Mouse (Mus musculus) intestine, embryonic 15.5 days (tissue): ENCODE results near the gene H2-M1. TPM values are rescaled to one million over a fixed set of nuclear protein-coding genes. Genes with fewer than 3 reads are reported as not detected.

Experiments
- ATAC-seq: fragments of 200-750 bp; cut with Nextera tagmentation; 2 replicates; pipeline ENCODE4 v1.8.0; 2017; ENCODE audit warnings: moderate TSS enrichment, moderate library complexity
- H3K27ac ChIP-seq: fragments of 300-500 bp; sonication (generic); 2 replicates; pipeline ENCODE4 v1.5.1; 2015; ENCODE audit warnings: mild to moderate bottlenecking, inconsistent platforms
- H3K27me3 ChIP-seq: fragments of 300-500 bp; sonication (generic); replicated peaks from 2 replicates; pipeline ENCODE4 v1.6.1; 2015; ENCODE audit warnings: inconsistent platforms
- H3K36me3 ChIP-seq: fragments of 300-500 bp; sonication (generic); 2 replicates; pipeline ENCODE4 v1.6.1; 2015; ENCODE audit warnings: inconsistent platforms
- H3K4me1 ChIP-seq: fragments of 300-500 bp; sonication (generic); replicated peaks from 2 replicates; pipeline ENCODE4 v1.6.1; 2015; ENCODE audit warnings: inconsistent platforms
- H3K4me2 ChIP-seq: fragments of 300-500 bp; sonication (generic); replicated peaks from 2 replicates; pipeline ENCODE4 v1.6.1; 2015; ENCODE audit warnings: mild to moderate bottlenecking, inconsistent platforms
- H3K4me3 ChIP-seq: fragments of 300-500 bp; sonication (generic); replicated peaks from 2 replicates; pipeline ENCODE4 v1.5.1; 2015; ENCODE audit warnings: inconsistent platforms
- H3K9ac ChIP-seq: fragments of 300-500 bp; sonication (generic); 2 replicates; pipeline ENCODE4 v1.6.1; 2015; ENCODE audit warnings: inconsistent platforms
- H3K9me3 ChIP-seq: fragments of 300-500 bp; sonication (generic); 2 replicates; pipeline ENCODE4 v1.6.1; 2016; ENCODE audit warnings: inconsistent platforms
- WGBS: fragments of 180-500 bp; shearing (Covaris S2); methylation state at CpG from one replicate; pipeline ENCODE4 v1.1.7; 2015; 5-methylcytosine and 5-hydroxymethylcytosine counted together
- polyA plus RNA-seq: library from polyadenylated mRNA; unstranded; fragments of >200 nt; fragmentation: Nextera tagmentation; extraction: Ambion mirVana; gene quantifications from 2 replicates; pipeline ENCODE4 v1.2.1, GENCODE M21; 2015

H2-M1 gene
- polyA plus RNA-seq = not detected in 2 replicates

GRCm38 (mm10) chr17:36672119-36672518 lies at the start of gene H2-M1:
H2-M1 (minus strand) TSS chr17:36672219.
- no peak for ATAC-seq

GRCm38 (mm10) chr17:36697693-36698092 lies 25.7 kb upstream of the H2-M1 start:
- Histone ChIP-seq H3K4me1 (no peaks in the 10 kb centered on the region), H3K9ac (no peak overlapping the region), H3K27me3 (no peaks in the 10 kb centered on the region), H3K9me3 (no peaks in the 10 kb centered on the region), H3K36me3 (no peaks in the 10 kb centered on the region), H3K4me2 (no peak overlapping the region), H3K4me3 (no peak overlapping the region), H3K27ac (no peak overlapping the region)
- no peak for ATAC-seq
- 69% methylated on average over 2 of the region's 2 CpGs for WGBS

More at GRCm38 (mm10) chr17:36672119-36672518, at the start of gene H2-M1:
- Histone ChIP-seq H3K4me3 (no peak within 1 kb of the TSS), H3K9ac (no peak within 1 kb of the TSS), H3K9me3 (no peaks in the 10 kb centered on the region), H3K36me3 (no peaks in the 10 kb centered on the region), H3K27me3 (no peaks in the 10 kb centered on the region), H3K4me1 (no peaks in the 10 kb centered on the region), H3K4me2 (no peak within 1 kb of the TSS), H3K27ac (no peak within 1 kb of the TSS)
- 74% methylated on average over 3 of the region's 3 CpGs for WGBS

GRCm38 (mm10) chr17:36642566-36642965 lies 29.5 kb downstream of the H2-M1 start, which contains the start of gene H2-M9:
H2-M9 (minus strand) TSS chr17:36642666.
- no peaks in the 10 kb centered on the region for H3K36me3 ChIP-seq
- H3K27me3 ChIP-seq = no peaks in the 10 kb centered on the region
- no peaks in the 10 kb centered on the region for H3K9me3 ChIP-seq
- no peaks in the 10 kb centered on the region for H3K4me1 ChIP-seq
- H3K4me3 ChIP-seq = no peak within 1 kb of the TSS
- 90% methylated on average over 3 of the region's 3 CpGs for WGBS
- ATAC-seq = no peak
- no peak within 1 kb of the TSS for H3K4me2 ChIP-seq
- H3K27ac ChIP-seq = no peak within 1 kb of the TSS
- no peak within 1 kb of the TSS for H3K9ac ChIP-seq

Other genes with a start within 250 kb of the H2-M1 start
- gene H2-M10.4, start 209.9 kb downstream of the H2-M1 start, polyA plus RNA-seq = not detected in 2 replicates
- not detected in 2 replicates for gene H2-M11, start 125.1 kb downstream of the H2-M1 start, polyA plus RNA-seq
- not detected in 2 replicates for gene H2-M9, start 29.6 kb downstream of the H2-M1 start, polyA plus RNA-seq
- gene H2-M10.5, start 100.7 kb upstream of the H2-M1 start, polyA plus RNA-seq = not detected in 2 replicates
- gene H2-M10.6, start 140.0 kb upstream of the H2-M1 start, polyA plus RNA-seq = not detected in 2 replicates
- 38.0 and 41.5 TPM in 2 replicates for gene Trim26, start 164.9 kb upstream of the H2-M1 start, polyA plus RNA-seq
- 4.6 and 6.1 TPM in 2 replicates for gene Trim15, start 195.0 kb upstream of the H2-M1 start, polyA plus RNA-seq
- gene Trim10, start 197.4 kb upstream of the H2-M1 start, polyA plus RNA-seq = 4.8 and 5.2 TPM in 2 replicates
- gene Trim40, start 217.9 kb upstream of the H2-M1 start, polyA plus RNA-seq = 0.78 and 1.2 TPM in 2 replicates
- gene Trim31, start 225.9 kb upstream of the H2-M1 start, polyA plus RNA-seq = 43.1 and 47.6 TPM in 2 replicates